ENCODE assay signal across 8 mouse cellular contexts in the genomic region with DNA sequence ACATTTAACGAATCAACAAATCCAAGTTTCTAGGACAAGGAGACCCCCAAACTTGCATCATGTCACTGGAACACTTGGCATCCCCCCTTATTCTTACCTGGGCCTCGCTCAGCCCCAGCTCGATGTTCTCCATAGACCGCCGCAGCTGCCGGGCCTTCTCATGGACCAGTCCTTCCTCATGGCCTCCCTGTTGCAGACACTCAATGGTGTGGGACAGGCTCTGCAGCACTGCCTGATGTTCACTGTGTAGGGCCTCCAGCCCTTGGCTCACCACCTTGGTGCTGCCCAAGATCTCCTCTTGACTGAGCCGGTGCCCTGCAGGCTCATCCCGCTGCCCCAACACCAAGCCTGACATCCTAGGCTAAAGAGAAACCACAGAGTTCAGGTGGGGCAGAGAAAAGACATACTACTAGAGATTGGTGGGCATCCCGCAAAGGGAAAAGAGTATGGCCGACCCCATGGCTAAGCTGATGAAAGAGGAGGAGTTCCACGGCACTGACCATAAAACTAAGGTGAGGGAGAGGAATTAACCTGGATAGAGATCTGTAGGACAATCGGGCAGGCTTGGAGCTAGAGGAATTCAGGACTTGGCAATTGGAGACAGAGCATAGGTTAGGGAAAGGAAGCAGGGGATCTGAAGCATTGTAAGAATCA. TPM values are rescaled to one million over a fixed set of nuclear protein-coding genes. Genes with fewer than 3 reads are reported as not detected.
A peak's percentile ranks its signal among the peaks of the same experiment; 100 is the strongest.
DNase-seq lines count a peak whose midpoint lies in the region; ATAC-seq lines count a peak whose summit lies in the region.

No protein-coding gene starts in this region.

- H3K4me2 ChIP-seq in kidney, embryonic 15.5 days: peak overlapping the region; percentile 93
- peak overlapping the region; percentile 96; the same call in 1 of the 2 replicates for H3K4me2 ChIP-seq in forebrain, embryonic 11.5 days (ENCODE audit: low read depth, low read length, severe bottlenecking)
- peak overlapping the region; percentile 91; the same call in 1 of the 2 replicates for H3K4me2 ChIP-seq in limb, embryonic 11.5 days (ENCODE audit: low read depth, severe bottlenecking)
- H3K4me2 ChIP-seq in neural tube, embryonic 14.5 days (ENCODE audit: low read depth, low read length): peak overlapping the region; percentile 93

- DNase-seq in kidney, adult 8-10 months: no peak
- no peak for DNase-seq in forebrain, embryonic 11.5 days (ENCODE audit: low spot score)
- no peak for DNase-seq in limb, embryonic 11.5 days (ENCODE audit: low spot score)
- no peak for DNase-seq in spleen, postnatal 10 days (ENCODE audit: low spot score in 2 of 2)
- no peak for DNase-seq in spleen, adult 18-20 months
- no peak for DNase-seq in lung, postnatal 14 days

- WGBS in kidney, embryonic 15.5 days: 81% methylated on average over 12 of the region's 12 CpGs
- 93% methylated on average over 12 of the region's 12 CpGs for WGBS in forebrain, embryonic 11.5 days
- 86% methylated on average over 12 of the region's 12 CpGs for WGBS in limb, embryonic 11.5 days
- WGBS in neural tube, embryonic 14.5 days: 91% methylated on average over 12 of the region's 12 CpGs

- H3K9ac ChIP-seq in kidney, embryonic 15.5 days: peak overlapping the region; percentile 71; the same call in 1 of the 2 replicates
- peak overlapping the region; percentile 77 for H3K9ac ChIP-seq in forebrain, embryonic 11.5 days (ENCODE audit: low read length)
- H3K9ac ChIP-seq in limb, embryonic 11.5 days (ENCODE audit: low read length): peak overlapping the region; percentile 17; the same call in 1 of the 2 replicates
- H3K9ac ChIP-seq in neural tube, embryonic 14.5 days (replicated peaks; ENCODE audit: low read depth, low read length): peak overlapping the region; percentile 83; the same call in 1 of the 2 replicates

- no peaks in the 10 kb centered on the region for H3K27me3 ChIP-seq in kidney, embryonic 15.5 days
- H3K27me3 ChIP-seq in forebrain, embryonic 11.5 days (ENCODE audit: control insufficient read depth, insufficient read depth, low read length): no peaks in the 10 kb centered on the region
- H3K27me3 ChIP-seq in limb, embryonic 11.5 days (ENCODE audit: control insufficient read depth, insufficient read depth, low read length): no peaks in the 10 kb centered on the region
- no peaks in the 10 kb centered on the region for H3K27me3 ChIP-seq in neural tube, embryonic 14.5 days (ENCODE audit: control insufficient read depth, insufficient read depth, low read length)

- no peak for ATAC-seq in kidney, embryonic 15.5 days (replicated peaks; ENCODE audit: low FRiP score)
- no peak for ATAC-seq in forebrain, embryonic 11.5 days (replicated peaks; ENCODE audit: low FRiP score)
- ATAC-seq in limb, embryonic 11.5 days (ENCODE audit: insufficient number of reproducible peaks, low FRiP score, low TSS enrichment, low read depth): no peak
- ATAC-seq in neural tube, embryonic 14.5 days (ENCODE audit: low read depth): no peak

- H3K36me3 ChIP-seq in kidney, embryonic 15.5 days: peaks cover 46% of the 10 kb centered on the region
- H3K36me3 ChIP-seq in forebrain, embryonic 11.5 days (ENCODE audit: control insufficient read depth, insufficient read depth, low read length): no peaks in the 10 kb centered on the region
- no peaks in the 10 kb centered on the region for H3K36me3 ChIP-seq in limb, embryonic 11.5 days (ENCODE audit: control insufficient read depth, insufficient read depth, low read length)
- peaks cover 19% of the 10 kb centered on the region for H3K36me3 ChIP-seq in neural tube, embryonic 14.5 days (ENCODE audit: control insufficient read depth, insufficient read depth, low read length)

- peaks cover 32% of the 10 kb centered on the region for H3K4me1 ChIP-seq in kidney, embryonic 15.5 days
- H3K4me1 ChIP-seq in forebrain, embryonic 11.5 days (replicated peaks; ENCODE audit: control insufficient read depth, insufficient read depth, low read length): peaks cover 11% of the 10 kb centered on the region
- H3K4me1 ChIP-seq in limb, embryonic 11.5 days (ENCODE audit: control insufficient read depth, insufficient read depth, low read length): peaks cover 8% of the 10 kb centered on the region; the same call in 1 of the 2 replicates
- peaks cover 16% of the 10 kb centered on the region; the same call in 1 of the 2 replicates for H3K4me1 ChIP-seq in neural tube, embryonic 14.5 days (ENCODE audit: control insufficient read depth, insufficient read depth, low read length)

- H3K9me3 ChIP-seq in kidney, embryonic 15.5 days (replicated peaks): no peaks in the 10 kb centered on the region
- H3K9me3 ChIP-seq in forebrain, embryonic 11.5 days (ENCODE audit: control insufficient read depth, low read length): no peaks in the 10 kb centered on the region
- H3K9me3 ChIP-seq in limb, embryonic 11.5 days (ENCODE audit: control insufficient read depth, low read length): no peaks in the 10 kb centered on the region; the same call in 1 of the 2 replicates
- H3K9me3 ChIP-seq in neural tube, embryonic 14.5 days (ENCODE audit: control insufficient read depth, low read length): no peaks in the 10 kb centered on the region

- H3K4me3 ChIP-seq in kidney, embryonic 15.5 days (replicated peaks): peak overlapping the region; percentile 89
- H3K4me3 ChIP-seq in forebrain, embryonic 11.5 days (ENCODE audit: low read depth, low read length): peak overlapping the region; percentile 68
- H3K4me3 ChIP-seq in limb, embryonic 11.5 days (ENCODE audit: low read depth, low read length): no peak overlapping the region
- 0 out of 2 replicates have a peak overlapping the region, but pooled peaks have one; percentile 83 for H3K4me3 ChIP-seq in neural tube, embryonic 14.5 days (ENCODE audit: low read depth, low read length)

- peak overlapping the region; percentile 85 for H3K27ac ChIP-seq in kidney, embryonic 15.5 days
- H3K27ac ChIP-seq in forebrain, embryonic 11.5 days (ENCODE audit: low read depth, low read length): no peak overlapping the region
- no peak overlapping the region for H3K27ac ChIP-seq in limb, embryonic 11.5 days (replicated peaks; ENCODE audit: low read depth, low read length)
- H3K27ac ChIP-seq in neural tube, embryonic 14.5 days (ENCODE audit: low read depth, low read length): no peak overlapping the region

RNA-seq across cellular contexts. Expression of a gene that starts 1.5 kb away (rescaled TPM):
- polyA plus RNA-seq in kidney, embryonic 15.5 days (2015; fragmentation: Nextera tagmentation; extraction: Ambion mirVana): 36.9 and 42.4 TPM in 2 replicates
- 34.9 and 35.8 TPM in 2 replicates for polyA plus RNA-seq in forebrain, embryonic 11.5 days (2014; fragmentation: Nextera tagmentation; extraction: Ambion mirVana)
- polyA plus RNA-seq in limb, embryonic 11.5 days (2014; fragmentation: Nextera tagmentation; extraction: Ambion mirVana): 23.8 and 25.7 TPM in 2 replicates
- 27.7 and 32.1 TPM in 2 replicates for polyA plus RNA-seq in neural tube, embryonic 14.5 days (2014; fragmentation: Nextera tagmentation; extraction: Ambion mirVana)

RNA-seq across cellular contexts. Expression of a gene that starts 1.8 kb away (rescaled TPM):
- polyA plus RNA-seq in kidney, embryonic 15.5 days (2015; fragmentation: Nextera tagmentation; extraction: Ambion mirVana): 108 and 124 TPM in 2 replicates
- polyA plus RNA-seq in forebrain, embryonic 11.5 days (2014; fragmentation: Nextera tagmentation; extraction: Ambion mirVana): 111 and 117 TPM in 2 replicates
- 106 and 126 TPM in 2 replicates for polyA plus RNA-seq in limb, embryonic 11.5 days (2014; fragmentation: Nextera tagmentation; extraction: Ambion mirVana)
- polyA plus RNA-seq in neural tube, embryonic 14.5 days (2014; fragmentation: Nextera tagmentation; extraction: Ambion mirVana): 59.9 and 64.4 TPM in 2 replicates

RNA-seq across cellular contexts. Expression of a gene that starts 5.9 kb away (rescaled TPM):
- polyA plus RNA-seq in kidney, embryonic 15.5 days (2015; fragmentation: Nextera tagmentation; extraction: Ambion mirVana): 55.5 and 59.2 TPM in 2 replicates
- 34.4 and 34.9 TPM in 2 replicates for polyA plus RNA-seq in forebrain, embryonic 11.5 days (2014; fragmentation: Nextera tagmentation; extraction: Ambion mirVana)
- polyA plus RNA-seq in limb, embryonic 11.5 days (2014; fragmentation: Nextera tagmentation; extraction: Ambion mirVana): 34.6 and 36.3 TPM in 2 replicates
- 30.1 and 33.8 TPM in 2 replicates for polyA plus RNA-seq in neural tube, embryonic 14.5 days (2014; fragmentation: Nextera tagmentation; extraction: Ambion mirVana)

RNA-seq across cellular contexts. Expression of a gene that starts 15.0 kb away (rescaled TPM):
- polyA plus RNA-seq in kidney, embryonic 15.5 days (2015; fragmentation: Nextera tagmentation; extraction: Ambion mirVana): 120 and 138 TPM in 2 replicates
- polyA plus RNA-seq in forebrain, embryonic 11.5 days (2014; fragmentation: Nextera tagmentation; extraction: Ambion mirVana): 40.8 and 43.3 TPM in 2 replicates
- polyA plus RNA-seq in limb, embryonic 11.5 days (2014; fragmentation: Nextera tagmentation; extraction: Ambion mirVana): 50.3 and 60.4 TPM in 2 replicates
- polyA plus RNA-seq in neural tube, embryonic 14.5 days (2014; fragmentation: Nextera tagmentation; extraction: Ambion mirVana): 7.9 and 23.7 TPM in 2 replicates

RNA-seq across cellular contexts. Expression of a gene that starts 29.9 kb away (rescaled TPM):
- 63.9 and 65.4 TPM in 2 replicates for polyA plus RNA-seq in kidney, embryonic 15.5 days (2015; fragmentation: Nextera tagmentation; extraction: Ambion mirVana)
- polyA plus RNA-seq in forebrain, embryonic 11.5 days (2014; fragmentation: Nextera tagmentation; extraction: Ambion mirVana): 61.0 and 64.1 TPM in 2 replicates
- polyA plus RNA-seq in limb, embryonic 11.5 days (2014; fragmentation: Nextera tagmentation; extraction: Ambion mirVana): 59.8 and 61.3 TPM in 2 replicates
- polyA plus RNA-seq in neural tube, embryonic 14.5 days (2014; fragmentation: Nextera tagmentation; extraction: Ambion mirVana): 44.7 and 49.6 TPM in 2 replicates

Comparison
In these comparisons a context has a peak if more than half of its experiments do, and no peak if none do; other contexts are left out.
1. H3K9ac ChIP-seq: peak in every context shown above with its lines; median percentile 83 in neural tube, embryonic 14.5 days; 77 in forebrain, embryonic 11.5 days; 71 in kidney, embryonic 15.5 days; 17 in limb, embryonic 11.5 days.